Mouse (Mus musculus) left cerebral cortex, adult 11 months (tissue): ENCODE measurements around the gene Psmb10.
A peak's percentile ranks its signal among the peaks of the same experiment; 100 is the strongest.

ENCODE experiments used
- DNase-seq: peaks from one replicate; pipeline ENCODE4 v3.0.0; 2022; ENCODE audit warnings: low spot score

Psmb10 gene

DNA sequence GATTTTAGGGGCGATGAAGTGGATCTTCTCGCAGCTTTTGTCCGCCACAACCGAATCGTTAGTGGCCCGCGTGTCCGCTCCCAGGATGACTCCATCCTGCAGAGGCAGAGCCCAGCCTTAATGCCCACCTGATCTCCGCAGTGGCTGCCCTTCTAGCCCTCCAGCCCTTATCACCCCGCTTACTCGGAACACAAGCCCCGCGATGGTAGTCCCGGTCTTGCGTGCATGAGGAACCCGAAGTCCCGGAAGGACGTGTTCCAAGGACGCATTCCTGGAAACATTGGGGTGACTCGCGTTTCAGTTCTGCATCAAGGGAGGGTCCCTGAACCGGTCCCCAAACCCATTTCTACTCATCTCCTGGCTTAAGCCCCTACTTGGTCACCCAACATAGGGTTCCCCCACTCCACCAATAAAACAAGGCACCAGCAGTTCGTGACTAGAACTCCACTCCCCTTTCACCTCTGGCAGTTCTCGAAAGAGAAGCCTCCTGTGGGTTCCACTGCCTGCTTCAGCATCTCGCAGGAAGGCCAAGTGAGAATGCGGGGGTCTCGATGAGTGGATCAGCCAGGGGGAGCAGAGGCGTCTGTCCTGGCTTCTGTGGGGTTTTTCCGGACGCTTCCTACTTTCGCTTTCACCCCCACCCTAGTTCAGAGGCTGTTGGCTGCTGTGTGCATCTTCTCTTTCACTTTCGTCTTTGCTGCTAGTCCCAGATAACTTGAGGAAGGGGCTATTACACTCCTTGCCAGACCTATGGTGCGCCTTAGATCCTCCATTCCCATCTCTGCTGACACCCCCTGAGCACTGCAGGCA lies 543 bp downstream of the Psmb10 start:
- no peak for DNase-seq

DNA sequence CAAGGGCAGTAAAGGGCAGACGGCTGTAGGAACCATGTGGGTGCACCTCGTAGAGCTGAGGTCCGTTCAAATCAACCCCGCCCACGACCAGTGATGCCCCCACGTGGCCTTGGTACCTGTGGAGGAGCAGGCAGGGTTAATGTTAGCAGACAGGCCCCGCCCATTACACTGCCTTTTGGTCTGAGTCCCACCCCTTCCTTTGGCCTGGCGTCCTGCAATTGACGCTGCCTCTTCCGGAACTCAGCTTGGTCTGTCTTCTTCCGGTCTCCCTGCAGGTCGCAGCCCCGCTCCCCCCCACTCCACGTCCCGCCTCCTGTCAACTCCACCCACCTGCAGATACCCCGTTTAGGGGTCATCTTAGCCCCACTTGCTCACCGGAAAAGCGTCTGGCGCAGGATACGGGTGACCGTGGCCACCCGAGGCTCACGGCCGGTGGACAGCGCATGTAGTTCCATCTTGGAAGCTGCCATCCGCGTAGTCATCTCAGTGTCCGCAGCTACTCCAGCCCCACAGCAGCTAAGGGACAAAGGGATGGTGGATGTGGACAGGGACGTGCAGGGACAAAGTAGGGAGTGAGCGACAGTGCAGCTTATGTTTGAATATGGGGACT lies 1.3 kb downstream of the Psmb10 start:
- peak; percentile 86 for DNase-seq

DNA sequence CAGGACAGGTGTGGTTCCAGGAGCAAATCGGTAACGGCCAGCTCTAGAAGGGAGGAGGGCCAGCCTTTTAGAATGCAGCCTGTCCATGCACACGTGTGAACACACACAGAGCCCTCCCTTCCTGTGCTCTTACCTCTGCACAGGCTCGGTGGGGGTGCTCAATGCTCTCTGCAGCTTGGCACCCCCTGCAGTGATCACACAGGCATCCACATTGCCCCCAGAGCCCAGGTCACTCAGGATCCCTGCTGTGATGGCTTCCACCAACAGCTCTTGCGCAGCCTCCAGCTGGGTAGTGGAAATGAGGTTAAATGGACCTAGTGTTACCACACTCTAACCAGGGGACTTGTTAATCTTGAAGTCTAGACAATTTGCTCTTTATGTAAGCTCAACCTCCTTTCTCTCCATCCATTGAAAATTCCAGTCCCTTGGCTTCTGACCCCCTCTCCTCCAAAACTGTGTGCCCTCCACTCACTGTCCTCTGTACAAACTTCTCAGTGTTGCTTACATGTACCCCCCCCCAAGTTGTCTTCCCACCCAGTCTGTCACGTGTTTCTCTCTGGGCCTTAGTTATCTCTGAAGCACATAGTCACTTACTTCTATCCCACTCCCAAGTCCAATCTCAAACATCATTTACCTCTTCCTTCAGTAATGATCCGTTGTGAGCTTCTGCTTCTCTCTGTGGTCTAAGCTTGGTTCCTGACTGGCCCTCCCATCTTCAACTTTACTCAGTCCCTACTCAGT lies 2.2 kb downstream of the Psmb10 start:
- DNase-seq, result no peak

DNA sequence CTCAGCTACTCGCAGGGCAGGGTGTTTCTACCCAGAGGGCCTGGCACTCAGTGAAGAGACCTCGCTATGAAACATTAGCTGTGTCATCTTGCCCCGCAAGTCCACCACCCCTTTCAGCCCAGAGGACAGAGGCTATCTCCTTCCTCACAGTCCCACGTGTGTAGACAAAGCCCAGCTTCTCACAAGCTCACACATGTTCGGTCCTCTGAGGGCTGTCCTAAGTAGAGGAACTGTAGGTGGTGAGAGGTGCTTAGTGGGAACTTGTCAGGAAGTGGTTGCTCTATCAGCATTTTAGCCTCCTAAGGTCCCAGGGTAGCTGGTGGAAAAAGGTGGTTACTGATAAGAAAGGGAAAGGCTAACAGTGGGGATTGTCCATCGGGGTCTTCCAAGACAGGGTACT lies 3.1 kb downstream of the Psmb10 start:
- DNase-seq, result no peak

DNA sequence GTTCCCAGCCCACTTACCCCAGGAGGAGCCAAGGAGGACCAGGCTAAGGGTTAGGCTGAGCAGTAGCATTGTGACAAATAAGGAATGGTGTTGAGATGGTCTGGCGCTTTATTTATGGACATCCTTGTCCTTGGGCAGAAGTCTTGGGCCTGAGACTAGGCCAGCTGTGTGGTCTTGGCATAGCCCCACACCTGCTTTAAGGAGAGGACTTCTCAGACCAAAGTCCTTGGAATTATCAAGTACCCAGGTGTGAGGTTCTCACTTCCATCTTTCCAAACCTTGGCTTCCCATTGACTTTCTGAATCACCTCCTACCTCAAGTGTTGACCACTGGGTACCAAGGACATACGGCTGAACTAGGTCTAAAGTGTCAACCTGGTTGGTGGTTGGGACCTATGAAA lies 4.5 kb downstream of the Psmb10 start, which contains the start of gene Ctrl:
Ctrl (minus strand) TSS at position 101 of the 400 bp plus-strand sequence.
- DNase-seq, result no peak

DNA sequence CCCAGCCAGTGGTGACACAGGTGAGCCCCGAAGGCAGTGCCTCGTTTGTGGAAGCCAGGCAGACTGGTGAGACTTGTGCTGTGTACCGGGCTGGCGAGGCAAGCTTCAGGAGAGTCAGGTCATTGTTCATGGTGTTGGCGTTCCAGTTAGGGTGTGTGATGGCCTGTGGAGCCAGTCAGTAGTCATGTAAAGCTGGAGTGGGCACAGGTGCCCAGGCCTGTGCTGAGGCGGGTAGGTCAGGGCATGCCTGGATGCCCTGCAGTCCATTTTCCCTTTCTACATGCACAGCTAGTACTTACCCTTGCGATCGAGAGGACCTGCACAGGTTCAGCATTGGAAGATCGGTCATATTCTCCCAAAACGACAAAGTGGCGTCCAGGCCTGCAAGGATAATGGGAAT lies 5.7 kb downstream of the Psmb10 start:
- no peak for DNase-seq

DNA sequence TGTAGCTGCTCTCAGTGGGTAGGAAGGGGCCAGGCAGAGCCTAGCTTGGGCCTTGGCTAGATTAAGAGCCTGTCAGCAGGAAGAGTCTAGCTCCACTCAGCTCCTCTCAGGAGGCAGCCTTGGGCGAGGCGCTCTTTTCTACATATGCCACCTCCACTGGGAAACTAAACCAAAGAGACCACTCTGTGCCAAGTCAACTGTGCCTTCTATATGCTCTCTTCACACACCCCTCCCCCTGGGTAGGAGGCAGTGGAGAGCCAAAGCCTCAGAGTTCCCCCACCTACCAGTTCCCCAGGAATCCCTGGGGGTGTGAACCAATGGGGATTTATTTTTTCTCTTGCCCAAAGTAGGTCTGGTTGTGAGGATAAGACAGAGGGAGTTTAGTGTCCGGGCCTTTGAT lies 7.0 kb downstream of the Psmb10 start:
- no peak for DNase-seq

DNA sequence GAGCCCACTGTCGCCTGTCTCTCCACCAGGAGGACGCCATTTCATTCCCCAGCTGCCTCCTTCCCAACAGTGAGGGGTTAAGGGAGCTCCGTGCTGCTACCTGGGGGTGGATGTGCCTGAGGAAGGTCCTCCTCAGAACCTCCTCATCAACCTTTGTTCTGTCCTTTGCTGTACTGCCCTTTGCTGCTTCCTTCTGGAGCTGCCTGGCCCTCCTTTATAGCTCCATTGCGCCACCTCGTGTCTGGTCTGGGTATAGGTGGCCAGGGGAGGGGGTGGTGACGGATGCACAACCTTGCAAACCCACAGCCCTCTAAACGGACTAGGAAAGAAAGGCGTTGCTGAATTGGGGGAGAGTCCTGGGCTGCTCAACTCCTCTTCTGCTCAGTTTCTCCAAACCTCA lies 7.6 kb downstream of the Psmb10 start:
- DNase-seq, result peak; percentile 56

DNA sequence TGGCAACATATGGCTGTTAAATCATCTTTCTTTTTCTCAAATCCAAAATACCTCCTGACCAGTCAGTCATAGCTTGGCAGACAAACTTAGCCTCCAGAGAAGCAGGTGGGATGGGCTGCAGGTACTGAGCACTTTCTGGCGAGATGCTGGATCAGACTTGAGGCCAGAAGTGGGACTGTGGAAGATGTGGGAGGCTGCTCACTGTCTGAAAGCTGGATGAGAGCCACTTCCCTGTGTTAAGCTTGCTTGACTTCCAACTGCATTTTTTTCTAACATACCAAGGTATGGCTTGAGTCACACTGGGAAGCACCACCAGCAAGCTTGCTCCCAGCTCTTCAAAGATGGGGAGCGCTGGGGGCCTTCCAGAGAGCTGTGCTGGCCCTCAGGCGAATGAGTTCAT lies 13.1 kb downstream of the Psmb10 start:
- no peak for DNase-seq

DNA sequence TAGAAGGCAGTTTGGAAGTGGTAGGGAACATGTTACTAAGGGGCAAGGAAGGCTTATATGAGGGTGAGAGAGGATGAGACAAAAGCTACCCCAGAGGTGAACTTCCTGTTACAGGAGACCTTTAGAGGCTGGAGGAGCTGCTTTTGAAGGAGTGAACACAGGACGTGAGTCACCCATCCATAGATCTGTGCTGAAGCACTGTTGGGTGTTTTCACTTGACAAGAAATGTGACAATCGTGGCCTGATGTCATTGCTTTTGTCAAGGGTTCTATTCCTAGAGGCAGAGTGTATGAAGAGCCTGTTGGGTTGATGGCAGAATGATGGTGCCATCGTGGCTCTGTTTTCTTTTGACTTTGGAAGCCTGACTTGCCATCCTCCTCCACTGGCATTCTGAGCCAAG lies 18.9 kb downstream of the Psmb10 start:
- DNase-seq, result no peak

DNA sequence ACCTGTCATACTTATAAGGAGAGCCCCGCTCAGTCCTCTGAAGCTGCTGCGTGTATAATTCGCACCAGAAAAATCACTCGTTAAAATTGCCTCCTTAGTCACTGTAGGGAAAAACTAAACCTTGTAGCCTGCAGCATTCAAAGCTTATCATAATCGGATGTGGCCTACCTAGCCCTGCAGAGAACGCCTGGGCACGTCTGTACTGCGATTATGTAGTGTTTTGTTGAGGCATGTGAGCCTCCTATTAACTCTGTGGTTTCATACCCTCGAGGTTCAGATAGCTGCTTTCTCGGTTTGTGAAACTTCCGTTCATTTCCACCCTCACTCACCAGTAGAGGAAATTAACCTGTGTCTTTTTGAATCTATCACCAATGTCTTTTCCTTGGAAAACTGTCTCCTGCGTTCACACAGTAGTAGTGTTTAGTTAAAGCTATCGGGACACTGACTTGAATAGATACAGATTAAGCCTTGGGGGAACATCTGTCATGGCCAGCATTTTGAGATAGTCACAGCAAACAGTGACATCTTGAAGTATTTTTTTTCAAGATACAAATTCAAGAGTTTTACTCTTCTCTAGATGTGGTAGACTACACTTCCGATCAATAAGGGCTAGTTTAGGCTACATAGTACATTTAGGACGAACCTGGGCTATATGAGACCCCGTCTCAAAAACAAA lies 37.2 kb downstream of the Psmb10 start:
- no peak for DNase-seq

DNA sequence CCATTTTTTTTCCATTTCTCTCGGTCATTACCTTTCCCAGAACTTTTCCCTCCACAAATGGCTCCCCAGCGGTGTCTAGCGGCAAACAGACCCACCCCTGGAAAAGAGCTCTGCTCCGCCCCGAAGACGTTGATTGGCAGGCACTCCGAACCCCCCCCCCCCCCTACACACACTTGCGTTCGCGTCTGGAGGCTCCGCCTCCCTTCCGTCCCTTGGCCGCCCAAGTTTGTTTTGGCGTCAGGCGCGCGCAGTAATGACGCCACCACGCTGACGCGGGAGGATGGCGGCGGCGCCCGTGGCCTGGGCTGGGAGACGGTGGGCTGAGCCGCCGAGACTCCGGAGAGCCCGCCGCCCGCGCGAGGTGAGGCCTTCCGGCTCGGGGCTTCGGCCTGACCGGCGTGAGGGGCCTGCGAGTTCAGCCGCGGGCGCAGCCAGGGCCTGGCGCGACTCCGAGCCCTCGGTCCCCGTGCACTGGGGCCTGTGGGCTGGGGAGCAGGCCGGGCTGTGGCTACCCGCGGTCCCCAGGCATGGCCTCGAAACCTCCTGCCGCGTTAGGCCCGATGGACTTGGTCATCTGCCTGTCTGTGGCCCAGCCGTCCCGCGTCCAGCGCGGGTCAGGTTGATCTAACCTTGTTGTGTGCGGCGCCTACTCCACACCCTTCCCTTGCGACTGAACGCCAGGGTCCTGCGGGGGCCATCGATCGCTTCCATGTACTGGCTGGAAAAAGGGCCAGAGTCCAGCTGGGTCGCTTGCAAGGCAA lies 37.9 kb downstream of the Psmb10 start, which contains the start of gene Pskh1:
Pskh1 (plus strand) TSS at position 262 of the 761 bp plus-strand sequence.
- peak; percentile 82 for DNase-seq

DNA sequence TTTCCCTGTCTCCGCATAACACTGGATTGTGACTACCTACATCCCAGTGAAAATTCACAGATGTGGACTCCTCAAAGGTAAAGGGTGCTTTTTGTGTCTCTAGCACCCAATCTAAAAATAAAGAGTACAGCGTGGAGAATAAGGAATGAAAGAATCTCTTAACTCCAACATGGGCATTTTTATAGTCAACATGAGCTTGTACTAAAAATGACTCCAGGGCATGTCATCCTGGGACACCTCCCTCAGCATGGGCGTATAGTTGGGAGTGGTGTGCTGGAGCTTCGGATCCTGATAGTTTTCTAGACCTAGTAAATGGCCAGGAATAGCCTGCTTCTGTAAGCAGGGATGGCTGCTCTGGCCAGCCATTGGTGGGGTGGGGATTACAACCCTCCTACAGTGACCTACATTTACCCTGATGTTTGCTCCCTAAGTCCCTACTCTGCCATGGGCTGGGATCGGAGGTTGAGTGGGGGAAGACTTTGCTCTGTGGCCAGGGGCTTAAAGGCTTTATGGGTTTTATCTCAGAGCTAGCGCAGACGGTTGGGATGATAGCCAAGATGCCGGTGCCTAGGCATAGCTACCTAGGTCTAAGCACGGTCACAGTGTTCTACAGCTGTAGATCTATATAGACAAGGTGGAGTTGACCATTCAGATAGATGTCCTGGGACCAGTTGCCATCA lies 40.3 kb downstream of the Psmb10 start:
- DNase-seq, result no peak

DNA sequence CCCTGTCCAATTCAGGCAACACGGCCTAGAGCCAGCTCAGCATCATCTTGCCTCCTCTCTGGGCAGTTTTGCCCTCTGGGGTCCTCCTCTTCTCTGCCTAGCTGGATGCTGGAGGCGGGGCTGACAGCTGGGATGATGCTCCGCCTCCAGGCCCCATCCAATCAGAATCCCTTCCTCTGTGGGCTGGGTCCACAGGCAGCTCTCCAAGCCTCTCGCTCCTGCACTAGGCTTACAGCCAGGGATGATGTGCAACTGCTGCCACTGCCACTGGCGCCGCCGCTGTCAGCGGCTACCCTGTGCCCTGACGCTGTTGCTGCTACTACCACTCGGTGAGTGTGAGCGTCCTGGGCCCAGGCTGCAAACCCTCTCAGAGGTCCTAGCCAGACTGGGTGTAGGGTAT lies 44.9 kb downstream of the Psmb10 start, which contains the start of gene Nrn1l:
Nrn1l (plus strand) TSS at position 229 of the 400 bp plus-strand sequence.
- DNase-seq, result peak; percentile 83

DNA sequence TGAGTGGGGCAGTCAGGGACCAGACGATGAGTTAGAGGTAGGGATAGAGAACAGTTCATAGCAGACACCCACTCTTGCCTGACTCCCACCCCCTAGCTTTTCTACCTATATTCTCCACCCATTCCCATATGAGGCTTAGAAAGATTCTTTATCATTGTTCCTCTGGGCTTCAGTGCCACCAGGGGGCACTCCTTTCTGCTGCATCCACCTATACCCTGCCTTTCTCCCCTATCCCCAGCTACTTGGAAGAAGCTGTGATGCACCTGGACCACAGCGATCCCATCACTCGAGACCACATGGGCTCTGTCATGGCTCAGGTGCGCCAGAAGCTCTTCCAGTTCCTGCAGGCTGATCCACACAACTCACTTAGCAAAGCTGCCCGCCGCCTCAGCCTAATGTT lies 45.8 kb downstream of the Psmb10 start:
- DNase-seq, result no peak

DNA sequence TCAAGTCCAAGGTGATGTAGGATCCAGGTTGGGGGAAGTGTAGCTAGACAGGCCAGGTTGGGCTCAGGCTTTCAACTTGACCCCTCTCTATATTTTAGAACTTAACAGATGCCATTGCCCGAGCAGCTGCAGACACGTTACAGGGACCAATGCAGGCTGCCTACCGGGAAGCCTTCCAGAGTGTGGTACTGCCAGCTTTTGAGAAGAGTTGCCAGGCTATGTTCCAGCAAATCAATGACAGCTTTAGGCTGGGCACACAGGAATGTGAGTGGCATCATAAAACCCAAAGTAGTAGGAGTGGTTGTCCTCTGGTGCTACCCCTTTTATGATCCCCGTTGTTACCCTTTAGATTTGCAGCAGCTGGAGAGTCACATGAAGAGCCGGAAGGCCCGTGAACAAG lies 47.4 kb downstream of the Psmb10 start:
- DNase-seq, result no peak

DNA sequence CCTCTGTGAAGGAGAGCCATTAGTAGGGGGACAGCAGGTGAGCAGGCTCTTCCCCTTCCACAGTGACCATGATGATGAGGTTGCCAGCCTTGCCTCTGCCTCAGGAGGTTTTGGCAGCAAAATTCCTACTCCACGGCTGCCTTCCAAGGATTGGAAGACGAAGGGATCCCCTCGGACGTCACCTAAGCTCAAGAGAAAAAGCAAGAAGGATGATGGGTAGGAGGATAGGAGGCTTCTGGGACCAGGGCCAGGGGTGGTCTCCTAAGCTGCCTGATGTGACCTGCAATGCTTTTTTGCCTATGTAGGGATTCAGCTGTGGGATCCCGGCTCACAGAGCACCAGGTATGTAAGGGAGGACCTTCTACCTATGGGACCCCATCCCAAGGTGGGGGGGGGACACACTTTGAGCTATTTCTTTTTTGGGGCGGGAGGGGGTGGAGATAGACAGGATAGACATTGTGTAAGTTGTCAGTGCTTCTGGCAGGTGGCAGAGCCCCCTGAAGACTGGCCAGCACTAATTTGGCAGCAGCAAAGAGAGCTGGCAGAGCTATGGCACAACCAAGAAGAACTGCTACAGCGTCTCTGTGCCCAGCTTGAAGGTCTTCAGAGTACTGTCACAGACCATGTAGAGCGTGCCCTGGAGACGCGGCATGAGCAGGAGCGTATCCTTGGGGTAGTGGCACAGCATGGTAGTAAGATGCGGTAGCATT lies 48.3 kb downstream of the Psmb10 start:
- no peak for DNase-seq
